Mouse (Mus musculus) adrenal gland, adult 18-20 months (tissue): ENCODE data around the gene Gm49358. TPM values are rescaled to one million over a fixed set of nuclear protein-coding genes. Genes with fewer than 3 reads are reported as not detected.

Experiments
- DNase-seq, 2 experiments: peaks; one replicate each; pipeline ENCODE4 v3.0.0; 2021 to 2022; ENCODE audit warnings: low spot score in 2 of 2
- long read RNA-seq, 2 experiments: library from polyadenylated mRNA; stranded (forward); transcript quantifications; one replicate each; pipeline ENCODE4 v2.0.0; 2021
- total RNA-seq, 2 experiments: library from RNA; stranded (reverse); gene quantifications; 1 replicate in 1 of 2; 2 replicates in 1 of 2; pipeline ENCODE4 v1.2.3; 2021

Gm49358 gene
- 10 to 100 TPM; 12.4 to 15.9 TPM for total RNA-seq
- long read RNA-seq, experiment 1: 0 reads
- long read RNA-seq, experiment 2: 0 reads

GRCm38 (mm10) chr10:86763672-86764071, at the start of gene Gm49358:
Gm49358 (plus strand) TSS chr10:86763972.
- no peak for DNase-seq

- DNase-seq: no peak
Measured at GRCm38 (mm10) chr10:86727548-86727980, 36.2 kb upstream of the Gm49358 start.

- DNase-seq: no peak
Measured at GRCm38 (mm10) chr10:86728176-86728575, 35.6 kb upstream of the Gm49358 start.

- peak; percentile 79 to 88 for DNase-seq
Measured at GRCm38 (mm10) chr10:86730823-86731499, 32.8 kb upstream of the Gm49358 start.

- no peak for DNase-seq
Measured at GRCm38 (mm10) chr10:86731500-86731863, 32.3 kb upstream of the Gm49358 start.

- DNase-seq: no peak
Measured at GRCm38 (mm10) chr10:86735036-86735435, 28.7 kb upstream of the Gm49358 start.

- no peak for DNase-seq
Measured at GRCm38 (mm10) chr10:86742918-86743317, 20.9 kb upstream of the Gm49358 start.

GRCm38 (mm10) chr10:86744306-86744705, 19.5 kb upstream of the Gm49358 start:
- DNase-seq: no peak

- DNase-seq: no peak
Measured at GRCm38 (mm10) chr10:86755816-86756502, 7.8 kb upstream of the Gm49358 start.

GRCm38 (mm10) chr10:86757724-86758123, 6.0 kb upstream of the Gm49358 start:
- DNase-seq: no peak

GRCm38 (mm10) chr10:86758211-86758610, 5.6 kb upstream of the Gm49358 start:
- DNase-seq: no peak

- no peak for DNase-seq
Measured at GRCm38 (mm10) chr10:86761236-86761635, 2.5 kb upstream of the Gm49358 start.

GRCm38 (mm10) chr10:86761722-86762383, 1.9 kb upstream of the Gm49358 start:
- DNase-seq: no peak

- DNase-seq: no peak
Measured at GRCm38 (mm10) chr10:86762384-86762730, 1.4 kb upstream of the Gm49358 start.

GRCm38 (mm10) chr10:86765344-86765966, 1.7 kb downstream of the Gm49358 start:
- no peak for DNase-seq

GRCm38 (mm10) chr10:86769216-86769615, 5.4 kb downstream of the Gm49358 start:
- no peak for DNase-seq

GRCm38 (mm10) chr10:86769797-86770196, 6.0 kb downstream of the Gm49358 start:
- no peak for DNase-seq

- DNase-seq: no peak
Measured at GRCm38 (mm10) chr10:86771701-86772100, 7.9 kb downstream of the Gm49358 start.

- DNase-seq: no peak
Measured at GRCm38 (mm10) chr10:86772231-86772631, 8.5 kb downstream of the Gm49358 start.

GRCm38 (mm10) chr10:86773360-86773759, 9.6 kb downstream of the Gm49358 start:
- DNase-seq: no peak

GRCm38 (mm10) chr10:86776281-86776680, 12.5 kb downstream of the Gm49358 start:
- no peak for DNase-seq
